Mouse (Mus musculus) left cerebral cortex, postnatal 4 days (tissue): ENCODE results near the gene H2-Ob. TPM values are rescaled to one million over a fixed set of nuclear protein-coding genes. Genes with fewer than 3 reads are reported as not detected.
A peak's percentile ranks its signal among the peaks of the same experiment; 100 is the strongest.

Source experiments
- DNase-seq: peaks from one replicate; pipeline ENCODE4 v3.0.0-alpha.2; 2022
- intact Hi-C: fragments of 180-260 bp; cut with DNase I; formaldehyde crosslinking; loops from one replicate; pipeline ENCODE4 v1.15.1; 2025
- total RNA-seq, 2 experiments: library from RNA; stranded (reverse); gene quantifications; 2 replicates each; pipeline ENCODE4 v1.2.3; 2021

The H2-Ob gene
- not detected for total RNA-seq

DNA sequence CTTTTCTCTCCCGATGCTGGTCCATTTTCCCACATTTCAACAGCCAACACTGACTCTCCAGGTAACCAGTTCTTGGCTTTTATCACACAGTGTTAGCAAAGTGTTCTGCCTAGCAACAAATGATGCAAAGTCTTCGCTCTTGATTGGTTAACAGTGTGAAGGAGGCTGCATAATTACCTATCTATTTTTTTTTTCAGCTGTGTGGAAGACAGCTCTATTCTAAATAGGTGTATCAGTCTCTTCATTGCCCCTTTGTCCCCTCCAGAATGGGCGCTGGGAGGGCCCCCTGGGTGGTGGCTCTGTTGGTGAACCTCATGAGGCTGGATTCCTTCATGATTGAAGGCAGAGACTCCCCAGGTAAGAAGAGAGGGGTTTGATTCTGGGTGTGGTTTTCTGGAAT, at the start of gene H2-Ob:
TSS of gene H2-Ob (plus strand) at position 198 of the 400 bp plus-strand sequence.
- intact Hi-C loops: loop anchor here (5.0 kb wide), 1 partner anchor 66 kb away; no protein-coding TSS in a partner anchor
- no peak for DNase-seq

DNA sequence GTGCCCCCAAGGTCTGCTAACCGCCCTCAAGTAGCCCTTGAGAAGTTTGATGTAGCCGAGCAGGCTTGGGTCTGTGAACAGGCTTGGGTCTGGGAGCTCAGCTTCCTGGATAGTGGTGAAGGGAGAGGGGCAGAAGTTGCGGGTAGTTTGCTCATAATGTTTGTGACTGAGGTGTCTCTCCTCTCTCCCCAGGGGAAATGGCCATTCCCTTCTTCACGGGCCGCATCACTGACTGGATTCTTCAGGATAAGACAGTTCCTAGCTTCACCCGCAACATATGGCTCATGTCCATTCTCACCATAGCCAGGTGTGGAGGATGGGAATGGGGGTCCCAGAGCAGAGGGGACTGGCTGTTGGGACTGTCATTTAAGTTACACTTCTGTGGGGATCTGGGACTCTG, 49.7 kb upstream of the H2-Ob start:
- DNase-seq: no peak
- intact Hi-C loops: no loop called here

- intact Hi-C loops: no loop called here
- no peak for DNase-seq
These were observed 45.9 kb upstream of the H2-Ob start for GRCm38 (mm10) chr17:34192852-34193251.

DNA sequence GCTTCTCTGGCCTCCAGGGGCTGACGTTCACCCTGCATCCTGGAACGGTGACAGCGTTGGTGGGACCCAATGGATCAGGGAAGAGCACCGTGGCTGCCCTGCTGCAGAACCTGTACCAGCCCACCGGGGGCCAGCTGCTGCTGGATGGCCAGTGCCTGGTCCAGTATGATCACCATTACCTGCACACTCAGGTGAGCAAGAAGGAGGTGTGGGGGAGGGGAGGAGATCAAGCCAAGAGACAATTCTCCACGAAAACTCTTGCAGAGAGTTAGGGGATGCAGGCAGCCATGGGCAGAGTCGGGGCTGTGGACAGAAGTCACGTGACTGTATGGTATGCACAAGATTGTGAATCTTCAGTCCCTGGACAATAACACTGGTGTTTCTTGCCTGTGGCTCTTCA, 45.2 kb upstream of the H2-Ob start:
- intact Hi-C loops: no loop called here
- DNase-seq: no peak

GRCm38 (mm10) chr17:34194723-34195122, 44.0 kb upstream of the H2-Ob start:
- intact Hi-C loops: no loop called here
- no peak for DNase-seq

DNA sequence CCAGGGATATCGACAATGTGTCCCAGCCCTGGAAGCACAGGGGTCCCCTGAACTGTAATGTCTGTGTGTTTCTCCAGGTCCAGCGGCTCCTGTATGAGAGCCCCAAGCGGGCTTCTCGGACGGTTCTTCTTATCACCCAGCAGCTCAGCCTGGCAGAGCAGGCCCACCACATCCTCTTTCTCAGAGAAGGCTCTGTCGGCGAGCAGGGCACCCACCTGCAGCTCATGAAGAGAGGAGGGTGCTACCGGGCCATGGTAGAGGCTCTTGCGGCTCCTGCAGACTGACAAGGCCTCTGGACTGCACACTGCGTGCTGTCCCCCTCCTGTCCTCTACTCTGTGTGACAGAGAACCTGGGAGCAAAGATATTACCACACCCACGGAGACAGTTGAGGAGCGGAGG, 42.2 kb upstream of the H2-Ob start:
- DNase-seq: no peak
- intact Hi-C loops: no loop called here

GRCm38 (mm10) chr17:34196941-34197894, 41.5 kb upstream of the H2-Ob start, which contains the start of gene Psmb8:
Gene Psmb8 (plus strand): TSS chr17:34197721.
- DNase-seq: peak; percentile 89
- intact Hi-C loops: no loop called here

DNA sequence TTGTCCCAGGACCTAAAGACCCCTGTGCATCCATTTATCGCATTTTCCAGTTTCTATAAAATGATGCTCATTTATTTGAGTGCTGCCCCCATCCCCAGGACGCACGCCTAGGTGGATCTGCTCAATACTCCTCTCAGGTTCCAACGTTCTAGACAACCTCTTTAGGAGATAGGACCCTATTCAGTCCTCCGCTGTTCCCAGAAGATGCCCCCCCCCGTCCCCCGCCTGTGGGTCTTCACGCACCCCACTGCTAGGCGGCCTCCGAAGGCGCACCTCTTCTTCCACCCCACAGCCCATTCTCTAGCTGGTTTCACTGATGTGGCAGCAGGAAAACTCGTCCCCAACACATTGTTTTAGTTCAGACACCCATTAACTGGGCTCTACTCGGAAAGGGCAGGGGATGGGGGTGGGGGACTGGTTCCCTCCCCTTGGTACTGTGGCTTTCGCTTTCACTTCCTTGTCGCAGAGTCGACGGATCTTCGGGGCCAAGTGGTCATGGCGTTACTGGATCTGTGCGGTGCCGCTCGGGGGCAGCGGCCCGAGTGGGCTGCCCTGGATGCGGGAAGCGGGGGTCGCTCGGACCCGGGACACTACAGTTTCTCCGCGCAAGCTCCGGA, 40.7 kb upstream of the H2-Ob start:
- intact Hi-C loops: loop anchor here (2.0 kb wide), 1 partner anchor 27 kb away; no protein-coding TSS in a partner anchor
- DNase-seq: no peak

GRCm38 (mm10) chr17:34198521-34198912, 40.2 kb upstream of the H2-Ob start:
- intact Hi-C loops: loop anchor here (2.0 kb wide), 1 partner anchor 28 kb away; no protein-coding TSS in a partner anchor
- no peak for DNase-seq

DNA sequence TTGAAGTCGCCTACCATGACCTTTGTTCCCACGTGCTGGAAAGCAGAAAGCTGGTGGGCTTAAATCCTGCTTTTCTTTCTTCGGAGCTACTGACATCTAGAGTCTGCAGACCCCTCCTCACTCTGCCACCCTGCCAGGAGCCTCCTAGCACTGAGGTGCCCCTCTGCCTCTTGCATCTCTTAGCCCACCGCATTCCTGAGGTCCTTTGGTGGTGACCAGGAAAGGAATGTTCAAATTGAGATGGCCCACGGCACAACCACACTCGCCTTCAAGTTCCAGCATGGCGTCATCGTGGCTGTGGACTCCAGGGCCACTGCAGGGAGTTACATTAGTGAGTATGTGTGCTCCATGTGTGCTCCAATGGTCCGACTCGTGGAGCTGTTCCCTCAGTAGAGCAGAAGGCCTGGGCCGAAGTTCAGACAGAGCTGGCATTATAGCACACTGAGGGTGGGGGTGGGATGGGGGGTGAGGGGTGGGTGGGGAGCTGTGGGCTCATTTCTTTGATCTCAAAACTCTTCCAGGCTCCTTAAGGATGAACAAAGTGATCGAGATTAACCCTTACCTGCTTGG, 39.6 kb upstream of the H2-Ob start:
- no peak for DNase-seq
- intact Hi-C loops: loop anchor here (2.0 kb wide), 1 partner anchor 28 kb away; no protein-coding TSS in a partner anchor

DNA sequence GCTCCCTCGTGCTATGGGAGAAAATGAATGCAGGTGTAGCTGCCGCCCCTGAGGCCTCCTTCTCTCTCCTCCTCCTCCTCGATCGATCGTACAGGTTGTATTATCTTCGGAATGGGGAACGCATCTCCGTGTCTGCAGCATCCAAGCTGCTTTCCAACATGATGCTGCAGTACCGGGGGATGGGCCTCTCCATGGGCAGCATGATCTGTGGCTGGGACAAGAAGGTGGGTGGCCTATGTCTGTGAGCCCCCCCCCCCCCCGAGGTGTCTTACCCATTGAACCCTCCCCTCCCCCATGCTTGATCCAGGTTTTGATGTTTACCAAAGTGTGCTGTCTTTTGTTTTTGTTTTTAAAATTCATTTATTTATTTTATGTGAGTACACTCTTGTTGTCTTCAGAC, 38.7 kb upstream of the H2-Ob start:
- no peak for DNase-seq
- intact Hi-C loops: no loop called here

DNA sequence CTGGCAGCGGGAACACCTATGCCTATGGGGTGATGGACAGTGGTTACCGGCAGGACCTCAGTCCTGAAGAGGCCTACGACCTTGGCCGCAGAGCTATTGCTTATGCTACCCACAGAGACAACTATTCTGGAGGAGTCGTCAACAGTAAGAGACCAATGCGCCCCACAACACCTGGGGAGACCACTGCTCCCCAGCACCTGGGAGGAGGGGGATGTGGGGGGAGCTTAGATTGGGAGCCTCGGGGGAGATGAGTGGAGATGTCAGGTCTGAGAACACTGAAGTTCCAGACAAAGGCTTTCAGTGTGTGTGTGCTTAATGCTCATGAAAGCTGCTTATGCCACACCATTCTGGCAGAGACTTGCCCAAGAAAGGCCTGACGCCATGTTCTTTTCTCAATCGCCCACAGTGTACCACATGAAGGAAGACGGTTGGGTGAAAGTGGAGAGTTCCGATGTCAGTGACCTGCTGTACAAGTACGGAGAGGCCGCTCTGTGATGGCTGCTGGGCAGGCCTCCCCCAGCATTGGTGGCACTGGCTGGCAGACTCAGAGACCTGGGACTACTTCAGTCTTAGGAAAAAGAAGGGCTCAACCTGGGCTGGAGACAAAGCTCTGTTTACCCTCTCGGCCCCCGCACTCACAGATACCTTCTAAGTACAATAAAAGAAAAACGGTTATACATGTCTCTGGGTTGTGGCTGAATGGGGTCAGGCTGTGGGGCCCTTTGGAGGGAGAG, 37.8 kb upstream of the H2-Ob start:
- no peak for DNase-seq
- intact Hi-C loops: no loop called here

DNA sequence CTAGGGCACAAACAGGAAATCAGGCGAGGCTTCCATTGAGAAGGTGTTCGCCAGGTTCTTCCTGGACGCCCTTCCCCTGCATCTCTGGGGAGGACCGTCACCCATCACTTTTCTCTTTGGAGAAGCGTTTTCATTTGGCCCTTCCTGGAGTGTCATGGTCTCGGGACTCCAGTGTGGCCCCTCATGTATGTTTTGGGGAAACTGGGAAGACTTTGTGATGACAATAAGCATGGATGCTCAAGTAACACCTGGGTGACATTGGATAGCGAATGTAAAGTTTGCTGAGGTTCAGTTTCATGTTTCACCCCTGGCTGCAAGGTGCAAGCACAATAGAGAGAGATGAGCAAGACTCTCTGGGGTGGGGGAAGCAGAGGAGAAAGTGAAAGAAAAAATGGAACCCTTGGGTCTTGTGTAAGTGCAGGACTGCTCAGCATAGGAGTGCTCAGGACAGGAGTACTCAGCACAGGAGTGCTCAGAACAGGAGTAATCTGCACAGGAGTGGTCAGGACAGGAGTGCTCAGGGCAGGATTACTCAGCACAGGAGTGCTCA, 37.1 kb upstream of the H2-Ob start:
- DNase-seq: no peak
- intact Hi-C loops: no loop called here

GRCm38 (mm10) chr17:34202760-34203442, 35.8 kb upstream of the H2-Ob start:
- no peak for DNase-seq
- intact Hi-C loops: no loop called here

DNA sequence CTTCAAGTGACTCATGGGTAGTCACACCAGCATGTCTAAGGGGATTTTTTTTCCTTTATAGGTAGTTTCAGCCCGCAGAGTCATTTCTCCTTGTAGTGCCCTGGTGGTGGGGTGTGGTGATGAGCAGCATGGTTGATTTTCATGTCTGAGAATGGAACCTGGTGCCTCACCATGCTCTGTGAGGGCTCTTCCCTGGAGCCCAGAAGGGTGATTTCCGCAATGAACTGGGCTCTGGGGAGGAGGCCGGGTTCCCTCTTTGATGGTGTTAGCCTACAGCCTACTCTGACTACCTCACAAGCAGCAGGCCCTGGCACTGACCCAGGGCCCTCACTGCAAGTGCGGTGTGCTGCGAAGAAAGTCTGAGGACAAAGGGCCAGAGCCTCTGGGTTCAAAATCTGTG, 35.3 kb upstream of the H2-Ob start, which contains the start of gene Tap2:
TSS of gene Tap2 (plus strand) at position 84 of the 400 bp plus-strand sequence.
- DNase-seq: no peak
- intact Hi-C loops: no loop called here

DNA sequence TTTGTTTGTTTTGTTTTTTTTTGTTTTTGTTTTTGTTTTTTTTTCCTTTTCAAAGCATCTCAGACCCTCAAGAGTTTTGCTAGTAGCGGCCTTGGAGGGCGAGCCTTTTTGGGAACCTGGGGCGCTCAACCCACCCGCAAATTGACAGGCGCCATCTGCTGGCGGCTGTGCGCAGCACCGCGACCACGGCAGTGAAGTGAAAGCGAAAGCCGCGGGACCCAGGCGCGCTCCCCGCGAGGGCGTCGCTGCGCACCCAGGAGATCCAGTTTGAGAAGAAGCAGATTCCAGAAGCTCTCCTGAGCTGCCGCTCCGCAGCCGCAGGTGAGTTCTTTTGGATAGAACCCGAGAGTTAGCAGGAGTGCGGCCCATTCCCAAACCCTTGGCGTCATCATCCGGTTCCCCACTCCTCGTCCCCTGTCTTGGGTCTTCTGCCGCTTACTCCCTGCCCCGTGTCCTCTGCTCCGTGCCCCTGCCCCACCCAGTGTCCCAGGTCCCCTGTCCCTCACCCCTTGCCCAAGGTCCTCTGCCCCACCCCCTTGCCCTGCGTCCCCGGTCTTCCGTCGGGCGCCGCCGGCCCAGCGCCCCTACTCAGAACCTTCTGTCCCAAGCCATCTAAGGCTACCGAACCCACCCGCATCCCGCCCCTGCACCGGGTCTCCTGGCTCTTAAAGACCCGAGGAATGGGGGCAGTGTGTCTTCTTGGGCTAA, 34.2 kb upstream of the H2-Ob start:
- intact Hi-C loops: no loop called here
- peak; percentile 83 for DNase-seq

DNA sequence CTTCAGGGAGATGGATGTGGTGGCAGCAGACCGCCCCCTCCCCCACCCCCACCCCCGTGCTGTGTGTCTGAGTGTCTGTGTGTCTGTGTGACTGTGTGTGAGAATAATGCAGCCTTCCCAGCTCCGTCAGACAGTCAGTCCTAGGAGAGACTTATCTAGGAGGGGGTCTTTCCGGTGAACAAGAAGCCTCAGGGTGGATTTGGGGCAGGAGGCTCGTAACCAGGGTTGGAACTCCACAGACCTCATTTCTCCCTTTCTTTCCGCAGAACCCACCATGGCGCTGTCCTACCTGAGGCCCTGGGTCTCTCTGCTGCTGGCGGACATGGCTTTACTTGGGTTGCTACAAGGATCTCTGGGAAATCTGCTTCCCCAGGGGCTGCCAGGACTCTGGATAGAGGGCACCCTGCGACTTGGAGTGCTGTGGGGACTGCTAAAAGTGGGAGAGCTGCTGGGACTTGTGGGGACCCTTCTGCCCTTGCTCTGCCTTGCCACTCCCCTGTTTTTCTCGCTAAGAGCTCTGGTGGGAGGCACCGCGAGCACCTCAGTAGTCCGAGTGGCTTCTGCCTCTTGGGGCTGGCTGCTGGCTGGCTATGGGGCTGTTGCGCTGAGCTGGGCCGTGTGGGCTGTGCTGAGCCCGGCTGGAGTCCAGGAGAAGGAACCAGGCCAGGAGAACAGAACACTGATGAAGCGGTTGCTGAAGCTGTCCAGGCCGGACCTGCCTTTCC, 33.5 kb upstream of the H2-Ob start:
- DNase-seq: no peak
- intact Hi-C loops: no loop called here

GRCm38 (mm10) chr17:34205746-34206176, 32.9 kb upstream of the H2-Ob start:
- intact Hi-C loops: no loop called here
- no peak for DNase-seq
